10 mouse cellular contexts compared by ENCODE assay signal in the genomic region with DNA sequence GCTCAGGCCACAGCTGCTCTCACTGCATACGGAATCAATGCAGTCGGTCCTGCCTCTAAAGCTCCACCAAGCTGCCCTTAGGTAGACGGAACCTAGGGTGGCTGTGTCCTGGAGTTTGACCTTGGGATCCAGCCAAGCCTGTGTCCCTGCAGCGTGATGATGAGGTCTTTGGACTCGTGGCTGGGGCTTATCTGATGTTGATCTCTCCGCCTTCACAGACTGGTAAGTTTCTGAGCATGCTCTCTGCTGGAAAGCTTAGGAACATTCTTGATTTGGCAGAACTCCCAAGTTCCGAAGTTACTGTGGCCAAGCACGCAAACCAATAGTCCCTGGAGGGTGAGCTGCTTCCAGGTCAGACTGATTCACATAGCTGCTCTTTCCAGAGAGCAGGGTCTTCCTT. TPM values are rescaled to one million over a fixed set of nuclear protein-coding genes. Genes with fewer than 3 reads are reported as not detected.
DNase-seq lines count a peak whose midpoint lies in the region; ATAC-seq and TF ChIP-seq lines count a peak whose summit lies in the region.
"Had no signal": no experiment of that assay in that cellular context is flagged by ENCODE, and none has a peak within 500 bp of the region (broad histone marks: within the 10 kb centered on the region; RNA-seq: fewer than 3 reads in every experiment).

No protein-coding gene starts in this region.

- H3K9me3 ChIP-seq in liver, embryonic 14.5 days (ENCODE audit: control insufficient read depth, low read length): no peaks in the 10 kb centered on the region; the same call in 1 of the 2 replicates
- H3K9me3 ChIP-seq: hindbrain, embryonic 15.5 days; neural tube, embryonic 13.5 days had no signal

- no peaks in the 10 kb centered on the region for H3K27me3 ChIP-seq in liver, embryonic 14.5 days (ENCODE audit: control insufficient read depth, insufficient read depth, low read length)
- H3K27me3 ChIP-seq: hindbrain, embryonic 15.5 days; neural tube, embryonic 13.5 days had no signal

- H3K4me1 ChIP-seq in liver, embryonic 14.5 days (replicated peaks; ENCODE audit: control insufficient read depth in 2 of 2, insufficient read depth in 2 of 2, low read length in 1 of 2): peaks cover 0 to 3% of the 10 kb centered on the region in 2 experiments; a peak in 2 of 4 replicates
- H3K4me1 ChIP-seq: hindbrain, embryonic 15.5 days; neural tube, embryonic 13.5 days had no signal

- peak; percentile 73 for ATAC-seq in liver, embryonic 14.5 days (ENCODE audit: insufficient read depth)

- H3K36me3 ChIP-seq in liver, embryonic 14.5 days (replicated peaks; ENCODE audit: control insufficient read depth, insufficient read depth, low read depth): no peaks in the 10 kb centered on the region; the same call in none of the 2 replicates

- no peak for TF ChIP-seq EP300 in liver, embryonic 14.5 days (IDR thresholded peaks at IDR 0.05; ENCODE audit: low read depth)

- no peak overlapping the region for H3K9ac ChIP-seq in liver, embryonic 14.5 days (replicated peaks)
- H3K9ac ChIP-seq: hindbrain, embryonic 15.5 days; neural tube, embryonic 13.5 days had no signal

- DNase-seq in 3T3-L1 (ENCODE audit: low read depth, low spot score): peak; percentile 80
- DNase-seq in adrenal gland, postnatal 10 days: peak; percentile 90
- peak; percentile 84 to 91 for DNase-seq in heart, postnatal 10 days
- DNase-seq in liver, embryonic 14.5 days (ENCODE audit: low read depth in 3 of 3, low spot score in 3 of 3): no peak
- peak; percentile 64 to 79 for DNase-seq in urinary bladder, postnatal 36 days (ENCODE audit: low spot score in 2 of 2)
- DNase-seq in layer of hippocampus, postnatal 25 days (ENCODE audit: extremely low spot score in 1 of 2, low spot score in 1 of 2): no peak
- no peak for DNase-seq in embryo, embryonic 10 days (ENCODE audit: low spot score)
- DNase-seq in cerebellum, postnatal 36 days: no peak

- H3K27ac ChIP-seq in liver, embryonic 14.5 days: no peak overlapping the region
- H3K27ac ChIP-seq: hindbrain, embryonic 15.5 days; neural tube, embryonic 13.5 days had no signal

- no peak overlapping the region for H3K4me3 ChIP-seq in liver, embryonic 14.5 days (ENCODE audit: insufficient read depth in 1 of 2, low read depth in 2 of 2, low read length in 2 of 2)
- H3K4me3 ChIP-seq: hindbrain, embryonic 15.5 days; neural tube, embryonic 13.5 days had no signal

- H3K4me2 ChIP-seq in liver, embryonic 14.5 days (ENCODE audit: low read depth): no peak overlapping the region
- H3K4me2 ChIP-seq: hindbrain, embryonic 15.5 days; neural tube, embryonic 13.5 days had no signal

- TF ChIP-seq CTCF in liver, embryonic 14.5 days (IDR thresholded peaks at IDR 0.05; ENCODE audit: low read depth): no peak

- WGBS in liver, embryonic 14.5 days (ENCODE audit: insufficient replicate concordance): 60% methylated on average over 8 of the region's 8 CpGs

- intact Hi-C loops in heart, postnatal 10 days (cut with DNase I): no loop called here

RNA-seq across cellular contexts. Expression of gene Per2, which starts 13.1 kb away (rescaled TPM):
- 10 to 100 TPM; 15.6 to 37.9 TPM for total RNA-seq in adrenal gland, postnatal 10 days (2021)
- total RNA-seq in heart, postnatal 10 days (2021): 10 to 100 TPM in 1 of 2 experiments, 1 to 10 TPM in 1; 7.5 to 21.1 TPM
- polyA plus RNA-seq in liver, embryonic 14.5 days (2012; rRNA removed): 3.3 and 3.7 TPM in 2 replicates
- polyA plus RNA-seq in liver, embryonic 14.5 days (2014; fragmentation: Nextera tagmentation; extraction: Ambion mirVana): 1.6 and 2.2 TPM in 2 replicates
- 10 to 100 TPM; 21.5 to 23.8 TPM for total RNA-seq in layer of hippocampus, postnatal 25 days (2021)

RNA-seq across cellular contexts. Expression of gene Hes6, which starts 32.2 kb away (rescaled TPM):
- total RNA-seq in adrenal gland, postnatal 10 days (2021): 100 to 1,000 TPM in 1 of 2 experiments, 10 to 100 TPM in 1; 49.5 to 137 TPM
- 10 to 100 TPM; 22.2 to 25.0 TPM for total RNA-seq in heart, postnatal 10 days (2021)
- 11.2 and 12.9 TPM in 2 replicates for polyA plus RNA-seq in liver, embryonic 14.5 days (2012; rRNA removed)
- 14.5 and 15.1 TPM in 2 replicates for polyA plus RNA-seq in liver, embryonic 14.5 days (2014; fragmentation: Nextera tagmentation; extraction: Ambion mirVana)
- 10 to 100 TPM; 15.6 to 15.7 TPM for total RNA-seq in layer of hippocampus, postnatal 25 days (2021)

RNA-seq across cellular contexts. Expression of gene Ilkap, which starts 47.4 kb away (rescaled TPM):
- total RNA-seq in adrenal gland, postnatal 10 days (2021): 10 to 100 TPM; 82.9 to 83.7 TPM
- 10 to 100 TPM; 48.5 to 54.9 TPM for total RNA-seq in heart, postnatal 10 days (2021)
- 30.9 and 46.0 TPM in 2 replicates for polyA plus RNA-seq in liver, embryonic 14.5 days (2012; rRNA removed)
- polyA plus RNA-seq in liver, embryonic 14.5 days (2014; fragmentation: Nextera tagmentation; extraction: Ambion mirVana): 62.1 and 65.8 TPM in 2 replicates
- 10 to 100 TPM; 55.2 to 63.6 TPM for total RNA-seq in layer of hippocampus, postnatal 25 days (2021)

RNA-seq across cellular contexts. Expression of gene Traf3ip1, which starts 48.4 kb away (rescaled TPM):
- total RNA-seq in adrenal gland, postnatal 10 days (2021): 1 to 10 TPM; 8.0 to 9.1 TPM
- 1 to 10 TPM; 4.4 to 5.3 TPM for total RNA-seq in heart, postnatal 10 days (2021)
- polyA plus RNA-seq in liver, embryonic 14.5 days (2012; rRNA removed): 2.4 and 4.1 TPM in 2 replicates
- 1.3 TPM in 2 replicates for polyA plus RNA-seq in liver, embryonic 14.5 days (2014; fragmentation: Nextera tagmentation; extraction: Ambion mirVana)
- 10 to 100 TPM; 10.7 to 12.8 TPM for total RNA-seq in layer of hippocampus, postnatal 25 days (2021)

Comparison
In these comparisons a context has a peak if more than half of its experiments do, and no peak if none do; other contexts are left out.
1. DNase-seq: peak in 3T3-L1 (single experiment), adrenal gland, postnatal 10 days (single experiment), heart, postnatal 10 days (2 of 2) and urinary bladder, postnatal 36 days (2 of 2); none in liver, embryonic 14.5 days (0 of 3), layer of hippocampus, postnatal 25 days (0 of 2), embryo, embryonic 10 days (single experiment) and cerebellum, postnatal 36 days (0 of 2).